Mouse (Mus musculus) layer of hippocampus, postnatal 36 days (tissue): ENCODE results near the gene C1qbp. TPM values are rescaled to one million over a fixed set of nuclear protein-coding genes. Genes with fewer than 3 reads are reported as not detected.

Experiments used
- DNase-seq, 2 experiments: peaks; one replicate each; pipeline ENCODE4 v3.0.0; 2022
- total RNA-seq, 2 experiments: library from RNA; stranded (reverse); gene quantifications; 2 replicates each; pipeline ENCODE4 v1.2.3; 2021

C1qbp gene
- total RNA-seq, 2 experiments from 2014 or later = 99.2 to 101 TPM

DNA sequence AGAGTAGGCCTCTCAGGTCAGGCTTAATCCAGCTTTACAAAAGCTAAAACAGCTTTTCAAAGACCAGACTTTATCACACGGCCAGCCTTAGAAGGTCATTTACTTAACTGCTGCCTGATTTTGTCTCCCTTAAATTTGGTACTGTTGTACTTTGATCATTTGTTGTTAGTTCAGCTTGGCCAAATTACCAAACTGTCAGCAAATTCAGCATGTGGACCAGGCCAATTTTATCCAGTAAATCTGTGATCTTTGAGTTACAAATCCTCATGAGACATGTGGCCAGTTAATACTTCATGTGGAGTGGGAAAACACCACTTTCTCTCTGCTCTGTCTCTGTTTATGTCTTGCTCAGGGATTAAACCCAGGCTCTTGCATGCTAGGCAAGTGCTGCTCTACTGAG is 10.2 kb downstream of the C1qbp start:
- DNase-seq = no peak

DNA sequence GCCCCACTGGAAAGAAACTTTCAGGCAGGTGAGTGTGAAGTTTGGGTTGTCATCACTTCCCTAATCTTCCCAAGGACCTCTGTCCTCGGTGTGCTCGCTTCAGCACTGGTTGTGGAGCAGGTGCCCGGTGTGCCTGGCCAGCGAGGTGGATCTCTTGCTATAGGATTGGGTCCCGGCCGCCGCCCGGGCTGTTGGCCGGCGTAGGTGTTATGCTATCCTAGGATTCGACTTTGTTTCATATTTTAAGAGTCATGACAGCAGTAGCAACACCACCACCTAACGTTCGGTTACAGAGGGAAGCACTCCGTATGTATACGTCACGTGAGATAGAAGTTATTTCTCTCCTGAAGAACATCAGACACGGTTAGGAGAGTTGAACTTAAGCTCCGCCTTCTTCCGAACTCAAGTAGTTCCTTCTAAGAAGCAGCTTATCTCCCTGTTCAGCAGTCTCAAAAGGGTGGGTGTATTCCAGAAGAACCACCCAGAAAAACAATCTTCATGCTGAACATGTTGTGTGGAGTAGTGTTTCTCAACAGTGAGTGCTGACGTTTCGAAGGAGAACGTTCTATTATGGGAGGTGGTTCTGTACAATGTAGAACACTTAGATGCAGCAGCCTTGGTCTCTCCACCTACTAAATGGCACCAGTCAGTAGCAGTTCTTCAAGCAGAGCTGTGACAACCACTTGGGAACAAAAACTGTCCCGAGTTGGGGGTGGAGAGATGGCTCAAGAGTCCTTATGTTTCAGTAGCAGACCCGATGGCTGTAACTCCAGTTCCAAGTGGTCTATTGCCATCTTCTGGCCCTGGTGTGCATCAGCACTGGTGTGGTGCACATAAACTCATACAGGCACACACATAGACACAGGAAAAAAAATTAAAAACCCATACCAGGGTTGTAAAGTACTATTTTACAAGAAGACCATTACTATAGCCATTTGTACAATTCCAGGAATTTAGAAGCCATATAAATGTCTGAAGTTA is 12.0 kb downstream of the C1qbp start:
- no peak for DNase-seq

DNA sequence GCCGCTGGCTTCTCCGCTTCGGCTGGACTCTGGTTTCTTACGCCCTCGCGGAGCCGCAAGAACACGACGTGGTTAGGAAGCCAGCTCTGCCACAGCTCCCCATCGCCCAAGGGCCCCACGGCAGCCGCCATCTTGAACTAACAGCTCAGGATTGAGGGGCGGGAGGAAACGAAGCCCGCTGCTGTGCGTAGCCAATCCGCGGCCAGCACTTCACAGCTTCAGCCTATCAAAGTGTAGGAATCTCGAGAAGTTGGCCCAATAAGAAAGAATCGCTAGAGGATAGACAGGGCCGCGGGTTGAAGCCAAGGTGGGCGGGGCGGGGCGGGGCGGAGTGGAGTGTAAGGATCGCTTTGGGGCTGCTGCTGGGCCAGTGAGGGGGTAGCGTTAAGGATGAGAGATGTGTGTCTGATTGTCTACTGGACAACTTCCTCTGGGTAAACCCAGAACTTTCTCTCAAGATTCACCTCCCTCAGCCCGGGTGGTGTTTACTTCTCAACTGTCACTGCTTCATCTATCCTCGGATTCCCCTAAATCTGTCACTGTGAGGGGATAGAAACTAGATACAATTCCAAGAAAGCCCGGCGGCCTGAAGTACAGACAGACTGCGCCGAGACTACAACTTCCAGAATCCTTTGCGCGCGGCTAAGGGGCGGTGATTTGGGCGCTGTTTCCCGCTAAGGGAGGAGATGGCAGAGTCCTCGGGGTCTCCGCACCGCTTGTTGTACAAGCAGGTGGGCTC is 12.8 kb downstream of the C1qbp start, which contains the start of the genes Nup88 and Rpain:
TSS of gene Nup88 (minus strand) at position 153 of the 739 bp plus-strand sequence.
TSS of gene Rpain (plus strand) at position 393 of the 739 bp plus-strand sequence.
- DNase-seq = peak; percentile 91 to 92

DNA sequence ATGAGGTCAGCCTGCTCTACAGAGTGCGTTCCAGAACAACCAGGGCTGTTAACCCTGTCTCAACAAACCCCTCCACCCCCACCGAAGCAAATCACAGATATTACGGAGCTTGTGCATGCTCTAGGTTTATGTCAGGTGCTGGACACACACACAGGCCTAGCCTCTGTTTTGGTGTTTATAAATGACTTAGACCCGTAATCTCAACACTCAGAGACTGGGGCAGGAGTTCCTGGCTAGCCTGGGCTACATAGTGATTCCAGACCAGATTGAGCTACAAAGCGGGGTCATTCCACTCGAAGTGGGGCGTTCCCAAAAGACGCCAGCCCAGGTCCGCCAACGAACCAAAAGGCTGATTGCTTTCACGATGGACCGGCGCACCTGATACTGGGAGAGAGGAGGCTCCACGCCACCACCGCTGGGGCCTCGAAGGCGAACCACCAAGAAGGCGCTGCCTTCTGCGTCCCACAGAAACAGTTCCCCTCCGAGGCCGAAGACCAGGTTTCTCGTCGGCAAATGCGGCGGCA is 13.5 kb downstream of the C1qbp start:
- DNase-seq = no peak

DNA sequence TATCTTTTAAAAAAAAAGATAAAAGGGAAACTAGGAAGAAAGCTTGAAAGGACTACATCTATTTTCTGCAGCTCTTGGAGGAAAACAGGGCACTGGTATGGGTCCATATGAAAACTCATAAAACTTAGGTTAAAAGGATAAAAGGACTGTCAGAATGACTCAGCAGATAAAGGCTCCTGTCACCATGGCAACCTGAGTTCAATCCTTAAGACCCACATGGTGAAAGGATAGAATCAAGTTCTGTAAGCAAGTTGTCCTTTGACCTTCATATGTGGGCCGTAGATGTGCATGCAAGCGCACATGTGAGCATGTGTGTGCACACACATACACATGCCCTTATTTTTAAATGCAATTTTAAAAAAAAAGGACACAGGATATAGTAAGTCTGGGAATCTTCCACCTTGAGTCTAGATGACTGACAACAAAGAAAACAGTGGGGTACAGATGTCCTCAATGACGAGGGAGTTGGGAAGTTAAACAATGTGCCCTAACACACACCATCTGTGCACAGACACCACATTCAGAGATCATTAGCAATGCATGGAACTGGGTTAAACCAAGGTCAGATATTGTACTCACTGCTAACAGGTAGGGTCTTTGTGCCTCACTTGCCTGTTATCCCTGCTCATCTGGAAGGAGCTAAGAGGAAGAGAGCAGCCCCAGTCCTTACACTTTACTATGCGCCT is 18.5 kb downstream of the C1qbp start:
- DNase-seq = no peak

DNA sequence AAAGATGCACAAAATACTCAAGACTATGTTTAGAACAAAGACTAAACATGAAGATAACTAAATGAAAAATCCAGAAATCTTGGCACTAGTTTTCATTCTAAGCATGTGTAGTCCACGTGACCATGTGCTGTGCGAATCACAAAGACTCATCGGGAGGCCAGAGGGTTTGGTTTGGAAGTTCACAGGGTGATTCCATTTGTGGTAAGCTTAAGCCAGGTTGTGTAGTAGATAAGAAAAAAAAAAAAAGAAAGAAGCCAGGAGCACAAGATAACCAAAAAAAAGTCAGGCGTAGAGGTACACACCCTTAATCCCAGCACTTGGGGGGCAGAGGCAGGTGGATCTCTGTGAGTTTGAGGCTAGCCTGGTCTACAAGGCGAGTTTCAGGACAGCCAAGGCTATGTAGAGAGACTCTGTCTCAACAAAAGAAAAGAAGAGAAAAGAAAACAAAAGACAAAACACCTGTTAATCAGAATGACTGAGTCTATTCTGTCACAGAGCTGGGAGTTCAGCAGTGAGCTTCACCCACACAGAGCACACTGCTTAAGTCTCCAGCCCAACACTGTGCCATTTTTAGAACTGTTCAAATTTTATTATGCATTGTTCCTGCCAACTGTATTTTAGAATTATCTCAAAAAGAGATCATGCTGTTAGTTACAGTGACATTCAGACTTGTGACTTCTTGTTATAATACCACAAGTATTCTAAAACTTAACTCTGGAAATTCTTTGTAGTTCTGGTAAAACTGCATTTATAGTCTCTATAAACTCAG is 21.9 kb downstream of the C1qbp start:
- DNase-seq = no peak

DNA sequence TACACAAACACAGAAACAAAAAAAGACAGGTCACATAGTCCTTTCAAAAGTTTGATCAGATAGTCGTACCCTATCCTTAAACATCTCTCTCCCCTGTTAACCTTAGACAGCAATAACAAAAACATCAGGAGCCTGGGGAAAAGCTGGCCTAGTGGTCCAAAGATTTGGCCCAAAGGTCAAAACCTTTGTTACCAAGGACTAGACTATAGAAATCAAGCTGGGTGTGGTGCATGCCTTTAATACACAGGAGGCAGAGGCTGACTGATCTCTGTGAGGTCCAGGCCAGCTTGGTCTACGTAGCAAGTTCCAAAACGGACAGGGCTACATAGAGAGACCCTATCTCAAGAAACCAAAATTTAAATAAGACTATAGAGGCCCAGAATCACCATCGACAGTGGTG is 28.1 kb downstream of the C1qbp start:
- no peak for DNase-seq

DNA sequence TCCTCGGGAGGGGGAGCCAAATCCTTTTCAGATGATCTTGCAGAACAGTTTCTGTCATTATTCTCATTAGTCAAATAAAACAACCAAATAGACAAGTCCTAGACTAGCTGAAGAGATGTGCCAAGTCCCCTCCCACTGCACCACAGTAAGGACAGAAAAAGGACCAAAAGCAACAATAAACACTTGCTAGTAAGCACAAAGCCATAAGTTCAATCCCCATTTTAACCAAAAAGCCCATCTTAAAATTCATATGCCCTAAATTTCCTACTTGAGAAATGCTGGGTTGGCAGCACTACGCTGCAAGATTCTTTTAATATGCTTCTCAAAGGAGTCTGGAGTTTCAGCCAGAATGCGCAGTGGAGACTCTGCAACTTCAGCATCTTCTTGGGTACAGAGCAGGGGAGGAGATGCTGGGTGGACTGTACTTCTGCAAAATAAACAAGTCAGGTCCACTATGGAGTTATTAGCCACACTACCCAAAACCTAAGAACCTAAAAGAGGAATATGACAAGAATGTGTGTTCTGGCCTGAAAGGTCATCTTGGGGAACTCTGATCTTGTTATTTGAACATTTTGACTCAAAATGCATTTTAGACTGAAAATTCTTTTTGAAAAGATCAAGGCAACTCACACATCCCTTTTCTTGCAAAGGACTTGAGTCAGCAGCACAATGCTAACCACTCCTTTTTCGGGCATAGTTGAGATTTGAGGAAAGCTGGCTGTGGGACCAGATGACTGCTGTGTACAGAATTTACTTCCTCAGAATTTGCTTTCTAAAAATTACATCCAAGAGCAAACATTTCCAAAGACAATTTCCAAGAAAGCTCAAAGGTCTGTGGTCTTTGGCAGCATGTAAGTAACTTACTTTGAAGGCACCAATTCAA is 37.6 kb downstream of the C1qbp start:
- DNase-seq = no peak

DNA sequence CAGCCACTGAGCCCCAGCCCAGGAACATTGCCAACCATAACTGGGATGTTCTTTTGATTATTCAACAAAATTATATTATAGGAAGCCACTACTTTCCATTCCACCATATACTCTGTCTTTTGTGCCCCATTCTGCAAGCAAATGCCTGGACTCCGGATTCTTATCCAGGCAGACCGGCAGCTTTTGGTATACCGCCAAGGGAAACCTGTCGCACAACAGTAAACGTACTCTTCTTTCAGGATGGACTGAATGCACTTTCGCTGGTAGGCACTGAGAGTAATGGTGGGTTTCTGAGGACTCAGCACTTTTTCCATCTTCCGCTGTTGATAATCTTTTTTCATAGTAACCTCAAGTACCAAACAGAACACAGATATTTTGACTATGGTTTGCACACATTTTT is 39.2 kb downstream of the C1qbp start:
- no peak for DNase-seq

DNA sequence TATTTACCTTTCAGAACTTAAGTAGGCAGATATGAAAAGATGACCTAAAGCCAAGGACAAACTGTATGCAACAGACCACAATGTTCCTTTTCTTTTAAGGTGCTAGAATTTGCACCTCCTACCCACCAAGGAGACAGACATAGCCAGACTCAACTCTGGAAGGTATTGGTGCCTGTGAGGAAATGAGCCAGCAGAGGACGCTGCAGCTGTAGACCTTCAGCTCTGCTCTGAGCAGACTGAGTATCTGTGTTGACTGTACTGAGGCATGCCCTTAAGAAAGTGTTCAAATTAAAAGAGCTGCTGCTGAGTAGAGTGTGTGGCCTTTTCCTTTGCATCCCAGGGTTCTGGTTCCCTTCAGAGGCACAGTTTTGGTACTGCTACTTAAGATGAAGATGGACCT is 40.2 kb downstream of the C1qbp start:
- DNase-seq = no peak

DNA sequence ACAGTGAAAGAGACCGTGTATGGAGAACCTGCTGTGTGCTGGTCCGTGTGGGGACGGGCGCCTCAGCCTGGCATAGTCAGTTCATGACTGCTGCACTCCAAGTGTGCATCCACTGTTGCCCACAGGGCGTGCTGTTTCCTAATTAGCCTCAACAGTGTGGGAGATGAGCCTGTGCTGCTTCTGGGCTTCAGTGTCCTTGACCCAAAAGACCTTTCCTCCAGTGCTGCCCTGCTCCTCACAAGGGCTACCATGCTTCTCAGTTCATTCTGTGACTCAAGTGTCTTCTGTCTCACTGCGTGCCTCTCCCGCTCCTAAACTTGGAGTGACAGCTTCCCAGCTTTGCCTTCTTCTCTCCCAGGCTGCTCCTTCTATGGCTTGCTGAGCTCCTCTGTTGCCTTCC is 47.5 kb downstream of the C1qbp start:
- DNase-seq = no peak

DNA sequence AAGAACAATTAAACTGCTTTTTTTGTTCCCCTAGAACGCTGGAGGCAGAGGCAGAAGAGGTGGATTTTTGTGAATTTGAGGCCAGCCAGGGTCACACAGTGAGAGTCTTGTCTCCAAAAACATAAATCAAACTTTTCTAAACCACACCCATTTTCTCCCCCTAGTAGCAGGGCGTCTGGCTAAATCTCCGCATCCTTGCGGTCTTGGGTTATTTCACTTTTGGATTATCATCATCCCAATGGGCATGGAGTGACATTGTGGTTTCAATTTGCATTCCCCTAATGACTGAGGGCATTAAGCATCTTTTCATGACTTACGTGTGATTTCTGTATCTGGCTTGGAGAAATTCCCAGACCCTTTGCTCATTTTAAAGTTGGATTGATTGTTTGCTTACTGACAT is 51.4 kb downstream of the C1qbp start:
- DNase-seq = no peak

Other genes starting within 250 kb of the C1qbp start
- 10 to 100 TPM; 21.9 to 23.2 TPM for gene Zfp3, start 218.8 kb downstream of the C1qbp start, total RNA-seq
- not detected for gene Scimp, start 170.4 kb downstream of the C1qbp start, total RNA-seq
- 100 to 1,000 TPM; 126 to 128 TPM for gene Rabep1, start 138.2 kb downstream of the C1qbp start, total RNA-seq
- 10 to 100 TPM; 53.2 to 59.1 TPM for gene Nup88, start 13.1 kb downstream of the C1qbp start, total RNA-seq
- 10 to 100 TPM; 39.6 to 41.3 TPM for gene Rpain, start 12.8 kb downstream of the C1qbp start, total RNA-seq
- gene Dhx33, start 21.4 kb upstream of the C1qbp start, total RNA-seq = 10 to 100 TPM; 59.0 to 70.6 TPM
- 10 to 100 TPM; 16.6 to 18.1 TPM for gene Mis12, start 36.6 kb upstream of the C1qbp start, total RNA-seq
- 10 to 100 TPM; 29.9 to 30.9 TPM for gene Derl2, start 36.8 kb upstream of the C1qbp start, total RNA-seq
- gene 6330403K07Rik, start 50.5 kb upstream of the C1qbp start, total RNA-seq = 100 to 1,000 TPM; 196 to 210 TPM
- gene Nlrp1a, start 161.7 kb upstream of the C1qbp start, total RNA-seq = 1 to 10 TPM in 1 of 2 experiments, under 1 TPM in 1; 0.68 to 1.0 TPM
- under 1 TPM; 0.18 to 0.22 TPM for gene Nlrp1b, start 247.7 kb upstream of the C1qbp start, total RNA-seq